Mouse (Mus musculus): ENCODE results near the gene Sarm1.
"Not testable (repeated sequence)": the region's sequence is repeated elsewhere in the genome, so short reads cannot be mapped to it uniquely, and the experiment has no call there.

Sarm1 gene

GRCm38 (mm10) chr11:78497544-78498522 lies at the start of gene Sarm1:
Gene Sarm1, minus strand, starts transcription at chr11:78497754.
- peak; percentile 96 for DNase-seq (ENCODE audit: low read depth, low spot score)

DNA sequence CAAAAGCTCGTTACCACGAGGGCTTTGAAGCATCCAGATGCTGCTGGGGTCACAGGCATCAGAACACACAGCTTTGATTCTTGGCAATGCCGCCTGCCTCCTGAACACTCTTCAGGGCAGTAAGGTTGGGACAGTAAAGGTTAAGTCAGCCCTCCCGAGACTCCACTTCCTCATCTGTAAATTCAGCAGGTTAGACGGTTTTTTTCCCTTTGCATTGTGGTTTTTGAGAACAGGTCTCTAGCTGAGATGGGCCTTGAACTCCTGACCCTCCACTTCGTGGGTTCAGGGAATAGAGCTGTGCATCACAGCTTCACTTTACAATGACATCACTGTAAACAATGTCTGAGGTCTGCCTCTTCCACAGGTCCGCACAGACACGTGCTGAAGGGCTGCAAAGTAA lies 47.6 kb upstream of the Sarm1 start:
- DNase-seq (ENCODE audit: low read depth, low spot score): no peak

DNA sequence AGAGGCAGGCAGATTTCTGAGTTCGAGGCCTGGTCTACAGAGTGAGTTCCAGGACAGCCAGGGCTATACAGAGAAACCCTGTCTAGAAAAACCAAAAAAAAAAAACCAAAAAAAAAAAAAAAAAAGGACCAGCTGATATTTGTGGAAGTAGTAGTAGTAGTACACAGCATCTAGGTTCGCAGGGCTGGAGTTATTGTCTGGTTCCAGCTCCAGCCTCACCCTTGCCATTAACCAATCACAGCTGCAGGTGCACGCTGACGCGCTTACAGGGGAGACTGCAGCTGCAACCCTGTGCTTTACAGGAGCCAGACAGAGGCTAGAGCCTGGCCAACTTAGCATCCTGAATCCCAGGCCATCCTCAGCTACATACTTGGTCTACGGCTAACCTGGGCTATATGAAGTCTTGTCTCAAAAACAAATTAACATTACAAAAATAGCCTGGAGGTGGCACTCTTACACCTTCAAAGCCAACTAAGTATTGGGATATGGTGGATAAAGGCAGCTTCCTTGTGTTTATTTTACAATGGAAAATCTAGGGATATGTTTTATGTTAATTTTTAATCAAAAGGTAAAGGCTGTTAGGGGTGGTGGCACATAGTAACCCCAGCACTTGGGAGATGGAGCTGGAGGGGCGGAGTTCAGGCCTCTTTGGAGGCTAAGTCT lies 47.0 kb upstream of the Sarm1 start:
- no peak for DNase-seq (ENCODE audit: low read depth, low spot score)

DNA sequence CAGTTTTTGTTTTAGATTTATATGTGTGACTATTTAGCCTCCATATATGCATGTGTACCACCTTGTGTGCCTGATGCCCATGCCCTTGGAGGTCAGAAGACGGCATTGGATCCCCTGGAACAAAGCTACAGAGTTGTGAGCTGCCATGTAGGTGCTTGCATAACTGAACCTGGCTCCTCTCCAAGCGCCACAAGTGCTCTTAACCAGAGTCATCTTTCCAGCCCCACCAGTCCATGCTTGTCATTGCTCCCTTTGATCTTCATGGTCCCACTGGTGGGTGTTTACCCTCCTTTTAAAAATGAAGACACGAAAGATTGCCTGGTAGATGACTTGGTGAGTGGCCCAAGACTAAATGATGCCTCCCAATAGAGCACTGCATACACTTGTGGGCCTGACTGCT lies 42.8 kb upstream of the Sarm1 start:
- no peak for DNase-seq (ENCODE audit: low read depth, low spot score)

DNA sequence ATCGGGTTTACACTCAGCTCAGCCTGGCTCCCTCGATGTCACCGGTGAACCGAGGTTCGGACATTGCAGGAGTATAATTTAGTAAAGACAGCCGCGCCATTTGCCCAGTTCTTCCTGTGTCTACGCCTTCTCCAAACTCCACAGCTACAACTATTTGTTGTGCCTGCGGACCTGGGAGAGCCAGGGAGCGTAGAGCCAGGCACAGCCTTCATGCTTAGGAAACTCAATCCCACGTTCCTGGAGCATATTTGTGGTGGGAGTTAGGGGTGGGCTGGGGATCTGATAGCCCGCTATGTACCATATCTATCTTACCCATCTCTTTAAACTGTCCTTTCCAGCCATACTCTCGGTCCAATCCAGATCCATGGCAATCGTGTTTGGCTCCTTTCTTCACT lies 39.1 kb upstream of the Sarm1 start:
- DNase-seq (ENCODE audit: low read depth, low spot score): no peak

DNA sequence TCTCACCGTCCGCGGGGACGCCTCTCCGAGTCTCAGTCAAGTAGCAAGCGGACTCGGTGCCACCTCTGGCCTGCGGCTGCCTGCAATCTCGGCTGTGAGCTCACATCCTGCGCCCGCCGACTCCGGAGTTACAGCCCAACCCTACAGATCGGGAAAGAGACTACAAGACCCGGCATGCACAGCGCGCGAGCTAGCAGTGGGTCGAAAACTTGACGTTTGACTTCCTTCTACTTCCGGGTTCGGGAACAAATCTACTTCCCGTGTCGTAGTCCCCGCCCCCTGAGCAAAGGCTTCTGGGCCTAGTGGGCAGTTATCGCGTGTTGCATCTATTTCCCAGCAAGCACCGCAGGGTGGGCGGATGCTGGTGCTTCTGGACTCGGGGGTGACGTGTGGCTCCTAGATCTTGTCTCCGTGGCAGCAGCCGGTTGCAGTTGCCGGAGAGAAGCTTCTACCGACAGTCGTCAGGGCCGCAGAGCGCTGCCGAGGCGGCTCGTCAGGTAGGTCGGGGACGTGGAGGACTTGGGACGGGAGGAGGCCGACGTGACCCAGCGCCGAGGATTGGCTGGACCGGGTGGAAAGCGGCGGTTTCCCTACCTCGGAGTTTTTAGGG lies 38.6 kb upstream of the Sarm1 start, which contains the start of the genes Tnfaip1 and Ift20:
Tnfaip1 (minus strand) TSS at position 253 of the 610 bp plus-strand sequence.
Ift20 (plus strand) TSS at position 282 of the 610 bp plus-strand sequence.
- DNase-seq (ENCODE audit: low read depth, low spot score): peak; percentile 100

GRCm38 (mm10) chr11:78535376-78536079 lies 38.0 kb upstream of the Sarm1 start:
- peak; percentile 39 for DNase-seq (ENCODE audit: low read depth, low spot score)

- no peak for DNase-seq (ENCODE audit: low read depth, low spot score)
Observed at GRCm38 (mm10) chr11:78534516-78534915, 37.0 kb upstream of the Sarm1 start.

GRCm38 (mm10) chr11:78531515-78531914 lies 34.0 kb upstream of the Sarm1 start:
- DNase-seq (ENCODE audit: low read depth, low spot score): not testable (repeated sequence)

DNA sequence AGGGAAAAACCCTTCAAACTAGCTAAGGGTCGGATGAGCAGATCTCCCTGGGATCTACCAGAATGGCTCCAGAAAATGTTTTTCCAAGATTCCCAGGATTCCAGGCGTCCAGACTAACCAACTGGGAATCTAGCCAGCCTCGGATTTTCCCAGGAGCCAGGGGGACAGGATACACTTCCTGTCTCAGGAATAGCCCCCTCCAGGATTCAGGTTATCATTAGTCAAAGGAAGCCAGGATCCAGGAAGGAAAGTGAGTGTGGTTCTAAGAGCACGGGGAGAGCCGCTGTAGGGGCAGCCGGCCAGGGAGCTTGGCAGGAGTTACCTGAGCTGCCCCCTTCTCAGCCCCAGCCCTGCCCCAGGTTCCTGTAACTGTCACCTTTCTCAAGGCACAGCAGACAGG lies 33.5 kb upstream of the Sarm1 start:
- DNase-seq (ENCODE audit: low read depth, low spot score): no peak

- no peak for DNase-seq (ENCODE audit: low read depth, low spot score)
Observed at GRCm38 (mm10) chr11:78530001-78530400, 32.4 kb upstream of the Sarm1 start.

- DNase-seq (ENCODE audit: low read depth, low spot score): no peak
Observed at GRCm38 (mm10) chr11:78528714-78529113, 31.2 kb upstream of the Sarm1 start.

DNA sequence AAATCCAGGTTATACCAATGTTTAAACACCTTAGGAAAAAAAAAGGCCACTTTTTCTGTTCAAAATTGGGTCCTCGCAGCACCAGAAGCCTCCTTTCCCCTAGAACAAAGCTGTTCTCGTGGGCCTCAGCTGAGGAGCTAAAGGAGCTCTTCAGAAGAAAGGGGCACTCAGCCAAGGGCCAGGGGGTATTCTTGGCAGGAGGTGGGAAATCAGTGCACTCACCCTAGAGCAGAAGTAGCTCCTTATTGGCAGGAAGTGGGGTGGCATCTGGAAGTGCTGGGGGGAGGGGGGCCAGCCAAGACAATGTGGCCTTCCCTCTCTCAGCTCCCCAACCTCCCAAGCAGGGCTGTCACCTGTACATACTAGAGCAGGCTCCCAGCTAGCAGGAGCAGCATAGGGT lies 27.3 kb upstream of the Sarm1 start:
- DNase-seq (ENCODE audit: low read depth, low spot score): no peak

DNA sequence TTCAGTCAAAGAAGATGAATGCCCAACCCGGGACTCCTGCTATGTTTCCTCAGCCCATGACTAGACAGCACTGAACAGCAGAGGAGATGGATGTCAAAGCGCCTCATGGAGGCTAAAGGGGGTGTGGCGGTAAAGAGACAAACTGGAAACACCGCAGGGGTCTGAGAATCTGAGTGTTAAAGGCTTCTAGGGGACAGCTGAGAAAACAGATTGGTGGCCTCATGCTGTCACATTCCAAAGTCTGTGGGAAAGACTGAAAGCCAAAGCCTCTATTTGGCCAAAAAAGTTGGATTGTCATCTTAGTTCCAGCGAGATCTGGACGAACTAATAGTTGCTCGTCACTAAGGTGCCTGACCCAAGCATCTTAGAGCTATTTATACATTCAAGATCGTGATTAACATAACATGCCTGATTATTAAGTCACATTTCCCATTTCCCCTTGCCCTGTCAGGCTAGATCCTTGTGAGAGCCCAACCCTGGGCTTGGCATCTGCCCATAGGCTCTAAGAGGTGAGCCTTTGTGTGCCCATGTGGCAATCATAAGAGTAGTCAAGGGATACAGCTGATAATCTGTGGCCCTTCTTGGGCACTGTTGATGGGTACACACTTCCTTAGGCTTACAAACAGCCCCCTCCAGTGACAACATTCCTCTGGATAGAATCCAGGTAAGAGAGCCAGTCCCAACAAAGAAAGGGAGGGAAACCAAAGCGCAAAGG lies 25.8 kb upstream of the Sarm1 start:
- DNase-seq (ENCODE audit: low read depth, low spot score): no peak

- no peak for DNase-seq (ENCODE audit: low read depth, low spot score)
Observed at GRCm38 (mm10) chr11:78522481-78522997, 25.0 kb upstream of the Sarm1 start.

GRCm38 (mm10) chr11:78521880-78522279 lies 24.3 kb upstream of the Sarm1 start:
- DNase-seq (ENCODE audit: low read depth, low spot score): no peak

DNA sequence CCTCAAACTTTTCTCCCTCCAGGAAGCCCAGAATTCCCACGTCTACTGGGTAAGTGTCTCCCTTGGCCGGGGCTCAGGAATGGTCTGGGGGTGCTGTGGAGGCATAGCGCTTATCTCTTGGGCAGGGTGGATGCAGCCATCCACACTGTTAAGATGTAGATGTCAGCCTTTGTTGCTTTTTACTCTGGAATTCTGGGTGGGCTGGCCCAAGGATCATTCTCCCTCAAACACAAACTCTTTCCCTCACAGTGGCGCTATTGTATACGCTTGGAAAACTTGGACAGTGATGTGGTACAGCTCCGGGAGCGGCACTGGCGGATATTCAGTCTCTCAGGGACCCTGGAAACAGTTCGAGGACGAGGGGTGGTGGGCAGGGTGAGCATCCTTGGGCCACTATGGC lies 21.4 kb upstream of the Sarm1 start:
- no peak for DNase-seq (ENCODE audit: low read depth, low spot score)

- no peak for DNase-seq (ENCODE audit: low read depth, low spot score)
Observed at GRCm38 (mm10) chr11:78515549-78516325, 18.2 kb upstream of the Sarm1 start.

- DNase-seq (ENCODE audit: low read depth, low spot score): no peak
Observed at GRCm38 (mm10) chr11:78513106-78513790, 15.7 kb upstream of the Sarm1 start.

Measured in telencephalon, adult 2 months (tissue).